Mouse (Mus musculus) layer of hippocampus, adult 18-20 months (tissue): ENCODE results near the gene Tmem123. TPM values are rescaled to one million over a fixed set of nuclear protein-coding genes. Genes with fewer than 3 reads are reported as not detected.

Experiments
- DNase-seq, 2 experiments: peaks; one replicate each; pipeline ENCODE4 v3.0.0; 2022; ENCODE audit warnings: low spot score in 2 of 2
- long read RNA-seq: library from polyadenylated mRNA; stranded (forward); transcript quantifications from one replicate; pipeline ENCODE4 v2.0.0, GENCODE M21; 2021
- total RNA-seq, 2 experiments: library from RNA; stranded (reverse); gene quantifications; 2 replicates each; pipeline ENCODE4 v1.2.3; 2021

Gene Tmem123
- total RNA-seq: 10 to 100 TPM; 12.2 to 12.4 TPM
- long read RNA-seq, transcript Tmem123-201 (5 exons, 2,907 nt): major isoform, 23 of 26 reads
- long read RNA-seq, partial matches to known transcripts: 3 of 26 reads
- long read RNA-seq, other reads (novel, unspliced or antisense): 0 of 26 reads

- peak; percentile 94 to 97 for DNase-seq
Measured at GRCm38 (mm10) chr9:7763614-7764300, at the start of gene Tmem123. Gene Tmem123, plus strand, starts transcription at chr9:7764041.

GRCm38 (mm10) chr9:7714062-7714907 is 49.6 kb upstream of the Tmem123 start:
- DNase-seq: peak; percentile 2 to 59

GRCm38 (mm10) chr9:7714908-7715175 is 49.0 kb upstream of the Tmem123 start:
- no peak for DNase-seq

- DNase-seq: no peak
Measured at GRCm38 (mm10) chr9:7721543-7721942, 42.3 kb upstream of the Tmem123 start.

GRCm38 (mm10) chr9:7728997-7729396 is 34.8 kb upstream of the Tmem123 start:
- no peak for DNase-seq

- DNase-seq: no peak
Measured at GRCm38 (mm10) chr9:7742696-7743095, 21.1 kb upstream of the Tmem123 start.

- no peak for DNase-seq
Measured at GRCm38 (mm10) chr9:7744156-7744555, 19.7 kb upstream of the Tmem123 start.

- no peak for DNase-seq
Measured at GRCm38 (mm10) chr9:7748881-7749280, 15.0 kb upstream of the Tmem123 start.

GRCm38 (mm10) chr9:7749537-7749936 is 14.3 kb upstream of the Tmem123 start:
- DNase-seq: no peak

GRCm38 (mm10) chr9:7755889-7756423 is 7.9 kb upstream of the Tmem123 start:
- no peak for DNase-seq

GRCm38 (mm10) chr9:7761906-7762455 is 1.9 kb upstream of the Tmem123 start:
- no peak for DNase-seq

GRCm38 (mm10) chr9:7762741-7763140 is 1.1 kb upstream of the Tmem123 start:
- DNase-seq: no peak

- DNase-seq: no peak
Measured at GRCm38 (mm10) chr9:7764463-7764871, 626 bp downstream of the Tmem123 start.

- no peak for DNase-seq
Measured at GRCm38 (mm10) chr9:7765236-7765635, 1.4 kb downstream of the Tmem123 start.

GRCm38 (mm10) chr9:7766582-7766981 is 2.7 kb downstream of the Tmem123 start:
- DNase-seq: no peak

- DNase-seq: no peak
Measured at GRCm38 (mm10) chr9:7767526-7767925, 3.7 kb downstream of the Tmem123 start.

GRCm38 (mm10) chr9:7769081-7769480 is 5.2 kb downstream of the Tmem123 start:
- DNase-seq: no peak

GRCm38 (mm10) chr9:7769491-7769890 is 5.7 kb downstream of the Tmem123 start:
- no peak for DNase-seq

GRCm38 (mm10) chr9:7772361-7772760 is 8.5 kb downstream of the Tmem123 start:
- DNase-seq: no peak

- no peak for DNase-seq
Measured at GRCm38 (mm10) chr9:7772773-7773454, 9.1 kb downstream of the Tmem123 start.

GRCm38 (mm10) chr9:7773686-7774085 is 9.8 kb downstream of the Tmem123 start:
- no peak for DNase-seq
